Mouse (Mus musculus): ENCODE results near the gene Aunip. TPM values are rescaled to one million over a fixed set of nuclear protein-coding genes. Genes with fewer than 3 reads are reported as not detected.

Aunip gene
- polyA plus RNA-seq (2012; rRNA removed): 15.3 and 19.8 TPM in 2 replicates

GRCm38 (mm10) chr4:134510845-134511411 is at the start of gene Aunip:
Gene Aunip (plus strand): TSS chr4:134510999.

GRCm38 (mm10) chr4:134468215-134468575 is 42.6 kb upstream of the Aunip start, which contains the start of gene Stmn1:
Gene Stmn1 (plus strand): TSS chr4:134468320.

GRCm38 (mm10) chr4:134496595-134497210 is 14.1 kb upstream of the Aunip start, which contains the start of gene Paqr7:
Gene Paqr7 (plus strand): TSS chr4:134496697.

GRCm38 (mm10) chr4:134534932-134535786 is 24.4 kb downstream of the Aunip start, which contains the start of gene Mtfr1l:
Gene Mtfr1l (minus strand): TSS chr4:134535387.

GRCm38 (mm10) chr4:134551494-134552316 is 40.9 kb downstream of the Aunip start, which contains the start of gene Selenon:
Gene Selenon (minus strand): TSS chr4:134552166.

Other genes starting within 250 kb of the Aunip start
- 9.3 and 14.4 TPM in 2 replicates for gene Pdik1l, start 223.1 kb upstream of the Aunip start, polyA plus RNA-seq (2012; rRNA removed)
- gene Trim63, start 195.9 kb upstream of the Aunip start, polyA plus RNA-seq (2012; rRNA removed): 1.8 and 3.1 TPM in 2 replicates
- 0.07 TPM in 1 of 2 replicates, not detected in the other for gene Slc30a2, start 167.8 kb upstream of the Aunip start, polyA plus RNA-seq (2012; rRNA removed)
- 0.22 and 0.68 TPM in 2 replicates for gene Extl1, start 127.1 kb upstream of the Aunip start, polyA plus RNA-seq (2012; rRNA removed)
- gene Pafah2, start 114.7 kb upstream of the Aunip start, polyA plus RNA-seq (2012; rRNA removed): 12.0 and 14.2 TPM in 2 replicates
- 1,055 and 1,621 TPM in 2 replicates for gene Stmn1, start 42.7 kb upstream of the Aunip start, polyA plus RNA-seq (2012; rRNA removed)
- gene Paqr7, start 14.3 kb upstream of the Aunip start, polyA plus RNA-seq (2012; rRNA removed): 2.3 and 3.2 TPM in 2 replicates
- 78.0 and 94.1 TPM in 2 replicates for gene Mtfr1l, start 24.4 kb downstream of the Aunip start, polyA plus RNA-seq (2012; rRNA removed)
- 25.8 and 47.2 TPM in 2 replicates for gene Selenon, start 41.2 kb downstream of the Aunip start, polyA plus RNA-seq (2012; rRNA removed)
- gene Man1c1, start 193.3 kb downstream of the Aunip start, polyA plus RNA-seq (2012; rRNA removed): 6.4 and 7.6 TPM in 2 replicates

Data from central nervous system, embryonic 11.5 days (tissue).